Mouse (Mus musculus) thymus, postnatal 14 days (tissue): ENCODE data around the gene Chst7.

Experiments
- DNase-seq: peaks from one replicate; pipeline ENCODE4 v3.0.0; 2021

Chst7 gene

GRCm38 (mm10) chrX:20059381-20059971, at the start of gene Chst7:
TSS of gene Chst7 (plus strand) at chrX:20059560.
- peak; percentile 3 for DNase-seq

- DNase-seq = no peak
Observed at GRCm38 (mm10) chrX:20012211-20012610, 47.1 kb upstream of the Chst7 start.

GRCm38 (mm10) chrX:20020942-20021341, 38.4 kb upstream of the Chst7 start:
- DNase-seq = no peak

GRCm38 (mm10) chrX:20060096-20060768, 872 bp downstream of the Chst7 start:
- no peak for DNase-seq

- no peak for DNase-seq
Observed at GRCm38 (mm10) chrX:20060769-20061315, 1.5 kb downstream of the Chst7 start.

GRCm38 (mm10) chrX:20061764-20062480, 2.6 kb downstream of the Chst7 start:
- DNase-seq = no peak

GRCm38 (mm10) chrX:20066636-20067035, 7.3 kb downstream of the Chst7 start:
- DNase-seq = no peak

GRCm38 (mm10) chrX:20070196-20070595, 10.8 kb downstream of the Chst7 start:
- no peak for DNase-seq

GRCm38 (mm10) chrX:20117717-20118116, 58.4 kb downstream of the Chst7 start:
- no peak for DNase-seq

- no peak for DNase-seq
Observed at GRCm38 (mm10) chrX:20125481-20125880, 66.1 kb downstream of the Chst7 start.

- no peak for DNase-seq
Observed at GRCm38 (mm10) chrX:20128951-20129350, 69.6 kb downstream of the Chst7 start.

- no peak for DNase-seq
Observed at GRCm38 (mm10) chrX:20129466-20129865, 70.1 kb downstream of the Chst7 start.
